Comparison of ENCODE assay signal across 9 mouse cellular contexts in genomic region chr4:147959881-147960831, GRCm38 (mm10). TPM values are rescaled to one million over a fixed set of nuclear protein-coding genes. Genes with fewer than 3 reads are reported as not detected.
DNase-seq lines count a peak whose midpoint lies in the region; ATAC-seq and TF ChIP-seq lines count a peak whose summit lies in the region.
"Had no signal": no experiment of that assay in that cellular context is flagged by ENCODE, and none has a peak within 500 bp of the region (broad histone marks: within the 10 kb centered on the region; RNA-seq: fewer than 3 reads in every experiment).

No protein-coding gene starts in this region.

- no peaks in the 10 kb centered on the region for H3K9me3 ChIP-seq in ES-Bruce4 (replicated peaks; ENCODE audit: control insufficient read depth, insufficient read depth, low read length, poor library complexity, severe bottlenecking)
- no peaks in the 10 kb centered on the region for H3K9me3 ChIP-seq in intestine, embryonic 16.5 days (ENCODE audit: control insufficient read depth, low read length)
- H3K9me3 ChIP-seq in liver, embryonic 14.5 days (ENCODE audit: control insufficient read depth, low read length), result no peaks in the 10 kb centered on the region
- no peaks in the 10 kb centered on the region for H3K9me3 ChIP-seq in neural tube, embryonic 11.5 days (ENCODE audit: control insufficient read depth, low read length)

- no peak overlapping the region for H3K4me2 ChIP-seq in intestine, embryonic 16.5 days (ENCODE audit: low read depth, low read length)
- H3K4me2 ChIP-seq in liver, embryonic 14.5 days (ENCODE audit: low read depth), result no peak overlapping the region
- H3K4me2 ChIP-seq in neural tube, embryonic 11.5 days (ENCODE audit: low read depth), result no peak overlapping the region

- no peaks in the 10 kb centered on the region for H3K36me3 ChIP-seq in ES-Bruce4 (ENCODE audit: control insufficient read depth, insufficient read depth, low read length, poor library complexity, severe bottlenecking)
- H3K36me3 ChIP-seq in intestine, embryonic 16.5 days (ENCODE audit: control insufficient read depth, insufficient read depth, low read length), result no peaks in the 10 kb centered on the region
- H3K36me3 ChIP-seq in liver, embryonic 14.5 days (replicated peaks; ENCODE audit: control insufficient read depth, insufficient read depth, low read depth), result no peaks in the 10 kb centered on the region
- H3K36me3 ChIP-seq in neural tube, embryonic 11.5 days (ENCODE audit: control insufficient read depth, insufficient read depth, low read length), result no peaks in the 10 kb centered on the region

- H3K27ac ChIP-seq in ES-Bruce4 (ENCODE audit: insufficient read depth, low read length), result no peak overlapping the region
- H3K27ac ChIP-seq in intestine, embryonic 16.5 days (ENCODE audit: low read length), result no peak overlapping the region
- H3K27ac ChIP-seq in liver, embryonic 14.5 days, result no peak overlapping the region
- H3K27ac ChIP-seq in neural tube, embryonic 11.5 days (ENCODE audit: low read depth, low read length), result no peak overlapping the region

- no peak for TF ChIP-seq POLR2A in ES-Bruce4 (IDR thresholded peaks at IDR 0.05; ENCODE audit: insufficient read depth, low read length)

- peak; percentile 48 for DNase-seq in 3134 (ENCODE audit: extremely low read depth, insufficient read length, low spot score)
- DNase-seq in cerebellum, adult 18-20 months, result peak; percentile 58 to 61
- peak; percentile 49 to 64 for DNase-seq in frontal cortex, postnatal 36 days (ENCODE audit: low spot score in 2 of 2)
- peak; percentile 52 to 57 (median 56) for DNase-seq in liver, embryonic 14.5 days (ENCODE audit: low read depth in 3 of 3, low spot score in 3 of 3)
- DNase-seq in neural tube, embryonic 11.5 days (ENCODE audit: low spot score), result peak; percentile 83
- peak; percentile 82 for DNase-seq in thymus, postnatal 4 days

- no peak overlapping the region for H3K9ac ChIP-seq in ES-Bruce4 (ENCODE audit: low read depth, poor library complexity, severe bottlenecking)
- no peak overlapping the region for H3K9ac ChIP-seq in intestine, embryonic 16.5 days (ENCODE audit: low read depth, low read length)
- H3K9ac ChIP-seq in liver, embryonic 14.5 days (replicated peaks), result no peak overlapping the region
- no peak overlapping the region for H3K9ac ChIP-seq in neural tube, embryonic 11.5 days (ENCODE audit: low read length)

- H3K4me1 ChIP-seq in ES-Bruce4 (ENCODE audit: control insufficient read depth, insufficient read depth, low read length), result no peaks in the 10 kb centered on the region
- no peaks in the 10 kb centered on the region for H3K4me1 ChIP-seq in intestine, embryonic 16.5 days (ENCODE audit: control insufficient read depth, insufficient read depth, low read length)
- H3K4me1 ChIP-seq in liver, embryonic 14.5 days (replicated peaks; ENCODE audit: control insufficient read depth in 2 of 2, insufficient read depth in 2 of 2, low read length in 1 of 2), result no peaks in the 10 kb centered on the region
- H3K4me1 ChIP-seq in neural tube, embryonic 11.5 days (ENCODE audit: control insufficient read depth, insufficient read depth, low read length), result no peaks in the 10 kb centered on the region

- peak; percentile 64 for TF ChIP-seq CTCF in ES-Bruce4 (IDR thresholded peaks at IDR 0.05; ENCODE audit: low read depth, low read length)
- TF ChIP-seq CTCF in liver, embryonic 14.5 days (IDR thresholded peaks at IDR 0.05; ENCODE audit: low read depth), result peak; percentile 85

- H3K4me3 ChIP-seq in ES-Bruce4 (ENCODE audit: low read depth, low read length), result no peak overlapping the region
- H3K4me3 ChIP-seq in intestine, embryonic 16.5 days (ENCODE audit: low read length), result no peak overlapping the region
- no peak overlapping the region for H3K4me3 ChIP-seq in liver, embryonic 14.5 days (ENCODE audit: insufficient read depth in 1 of 2, low read depth in 2 of 2, low read length in 2 of 2)
- H3K4me3 ChIP-seq in neural tube, embryonic 11.5 days (ENCODE audit: low read depth, low read length), result no peak overlapping the region

- no peaks in the 10 kb centered on the region for H3K27me3 ChIP-seq in ES-Bruce4 (ENCODE audit: control insufficient read depth, insufficient read depth, low read length, poor library complexity, severe bottlenecking)
- H3K27me3 ChIP-seq in intestine, embryonic 16.5 days (replicated peaks; ENCODE audit: control insufficient read depth, insufficient read depth, low read length), result no peaks in the 10 kb centered on the region
- H3K27me3 ChIP-seq in liver, embryonic 14.5 days (ENCODE audit: control insufficient read depth, insufficient read depth, low read length), result no peaks in the 10 kb centered on the region
- H3K27me3 ChIP-seq in neural tube, embryonic 11.5 days (ENCODE audit: control insufficient read depth, insufficient read depth, low read length), result no peaks in the 10 kb centered on the region

- peak; percentile 65 for ATAC-seq in intestine, embryonic 16.5 days
- ATAC-seq in liver, embryonic 14.5 days (ENCODE audit: insufficient read depth), result peak; percentile 51; the same call in 1 of the 2 replicates
- peak; percentile 83; the same call in 1 of the 2 replicates for ATAC-seq in neural tube, embryonic 11.5 days (ENCODE audit: insufficient read depth, low FRiP score, low TSS enrichment)

- 40% methylated on average over 6 of the region's 6 CpGs for WGBS in intestine, embryonic 16.5 days
- 26% methylated on average over 6 of the region's 6 CpGs for whole genome bisulfite sequencing in liver, embryonic 14.5 days (ENCODE audit: insufficient replicate concordance)
- WGBS in neural tube, embryonic 11.5 days, result 46% methylated on average over 6 of the region's 6 CpGs

- no peak for TF ChIP-seq EP300 in ES-Bruce4 (IDR thresholded peaks at IDR 0.05; ENCODE audit: insufficient read depth, low read depth, low read length)
- TF ChIP-seq EP300 in liver, embryonic 14.5 days (IDR thresholded peaks at IDR 0.05; ENCODE audit: low read depth), result no peak

RNA-seq across cellular contexts. Expression of gene 2510039O18Rik, which starts 19.5 kb away (rescaled TPM):
- 23.1 and 23.3 TPM in 2 replicates for polyA plus RNA-seq in ES-Bruce4 (2011; ENCODE audit: insufficient read depth, insufficient read length, low read depth, missing spikeins)
- 4.5 and 11.3 TPM in 2 replicates for polyA plus RNA-seq in intestine, embryonic 16.5 days (2015; fragmentation: Nextera tagmentation; extraction: Ambion mirVana)
- polyA plus RNA-seq in liver, embryonic 14.5 days (2012; rRNA removed), result 18.8 and 23.7 TPM in 2 replicates
- 7.8 and 8.1 TPM in 2 replicates for polyA plus RNA-seq in liver, embryonic 14.5 days (2014; fragmentation: Nextera tagmentation; extraction: Ambion mirVana)
- polyA plus RNA-seq in neural tube, embryonic 11.5 days (2014; fragmentation: Nextera tagmentation; extraction: Ambion mirVana), result 19.7 and 20.6 TPM in 2 replicates

RNA-seq across cellular contexts. Expression of gene Plod1, which starts 23.6 kb away (rescaled TPM):
- 21.7 and 26.3 TPM in 2 replicates for polyA plus RNA-seq in ES-Bruce4 (2011; ENCODE audit: insufficient read depth, insufficient read length, low read depth, missing spikeins)
- polyA plus RNA-seq in intestine, embryonic 16.5 days (2015; fragmentation: Nextera tagmentation; extraction: Ambion mirVana), result 39.0 and 42.7 TPM in 2 replicates
- 15.5 and 16.9 TPM in 2 replicates for polyA plus RNA-seq in liver, embryonic 14.5 days (2012; rRNA removed)
- 20.2 and 23.7 TPM in 2 replicates for polyA plus RNA-seq in liver, embryonic 14.5 days (2014; fragmentation: Nextera tagmentation; extraction: Ambion mirVana)
- polyA plus RNA-seq in neural tube, embryonic 11.5 days (2014; fragmentation: Nextera tagmentation; extraction: Ambion mirVana), result 33.2 and 35.2 TPM in 2 replicates

RNA-seq across cellular contexts. Expression of gene Nppb, which starts 25.4 kb away (rescaled TPM):
- polyA plus RNA-seq in ES-Bruce4 (2011; ENCODE audit: insufficient read depth, insufficient read length, low read depth, missing spikeins), result 0.87 and 2.1 TPM in 2 replicates
- not detected in 2 replicates for polyA plus RNA-seq in intestine, embryonic 16.5 days (2015; fragmentation: Nextera tagmentation; extraction: Ambion mirVana)
- polyA plus RNA-seq in liver, embryonic 14.5 days (2012; rRNA removed), result not detected in 2 replicates
- not detected in 2 replicates for polyA plus RNA-seq in liver, embryonic 14.5 days (2014; fragmentation: Nextera tagmentation; extraction: Ambion mirVana)
- 0.72 and 0.87 TPM in 2 replicates for polyA plus RNA-seq in neural tube, embryonic 11.5 days (2014; fragmentation: Nextera tagmentation; extraction: Ambion mirVana)
- polyA plus RNA-seq: stomach, embryonic 16.5 days had no signal

RNA-seq across cellular contexts. Expression of gene Nppa, which starts 40.4 kb away (rescaled TPM):
- not detected in 2 replicates for polyA plus RNA-seq in ES-Bruce4 (2011; ENCODE audit: insufficient read depth, insufficient read length, low read depth, missing spikeins)
- 0.22 and 0.51 TPM in 2 replicates for polyA plus RNA-seq in intestine, embryonic 16.5 days (2015; fragmentation: Nextera tagmentation; extraction: Ambion mirVana)
- polyA plus RNA-seq in liver, embryonic 14.5 days (2012; rRNA removed), result not detected in 2 replicates
- not detected in 2 replicates for polyA plus RNA-seq in liver, embryonic 14.5 days (2014; fragmentation: Nextera tagmentation; extraction: Ambion mirVana)
- 1.2 and 2.9 TPM in 2 replicates for polyA plus RNA-seq in neural tube, embryonic 11.5 days (2014; fragmentation: Nextera tagmentation; extraction: Ambion mirVana)

RNA-seq across cellular contexts. Expression of gene Mfn2, which starts 55.7 kb away (rescaled TPM):
- polyA plus RNA-seq in ES-Bruce4 (2011; ENCODE audit: insufficient read depth, insufficient read length, low read depth, missing spikeins), result 14.6 and 16.7 TPM in 2 replicates
- 50.8 and 59.7 TPM in 2 replicates for polyA plus RNA-seq in intestine, embryonic 16.5 days (2015; fragmentation: Nextera tagmentation; extraction: Ambion mirVana)
- polyA plus RNA-seq in liver, embryonic 14.5 days (2012; rRNA removed), result 7.5 and 8.6 TPM in 2 replicates
- polyA plus RNA-seq in liver, embryonic 14.5 days (2014; fragmentation: Nextera tagmentation; extraction: Ambion mirVana), result 9.2 and 11.1 TPM in 2 replicates
- 47.5 and 50.0 TPM in 2 replicates for polyA plus RNA-seq in neural tube, embryonic 11.5 days (2014; fragmentation: Nextera tagmentation; extraction: Ambion mirVana)
